ENCODE assay signal across 8 mouse cellular contexts in genomic region chr14:7818463-7819121, GRCm38 (mm10). TPM values are rescaled to one million over a fixed set of nuclear protein-coding genes. Genes with fewer than 3 reads are reported as not detected.
A peak's percentile ranks its signal among the peaks of the same experiment; 100 is the strongest.
DNase-seq lines count a peak whose midpoint lies in the region; ATAC-seq and TF ChIP-seq lines count a peak whose summit lies in the region.

No protein-coding gene starts in this region.

- H3K4me3 ChIP-seq in ES-E14 (ENCODE audit: insufficient read depth in 1 of 2, low read depth in 1 of 2, low read length in 2 of 2, poor library complexity in 1 of 2, severe bottlenecking in 1 of 2) = peak overlapping the region; percentile 64 to 77
- H3K4me3 ChIP-seq in heart, postnatal 0 days (ENCODE audit: low read depth, low read length) = peak overlapping the region; percentile 72
- peak overlapping the region; percentile 89 for H3K4me3 ChIP-seq in midbrain, embryonic 15.5 days

- H3K27ac ChIP-seq in ES-E14 (ENCODE audit: insufficient read depth, low read depth, low read length, poor library complexity, severe bottlenecking) = no peak overlapping the region
- H3K27ac ChIP-seq in heart, postnatal 0 days (ENCODE audit: low read depth) = peak overlapping the region; percentile 66
- H3K27ac ChIP-seq in midbrain, embryonic 15.5 days = peak overlapping the region; percentile 84

- ATAC-seq in heart, postnatal 0 days (ENCODE audit: insufficient read depth, low read depth) = peak; percentile 11
- ATAC-seq in midbrain, embryonic 15.5 days (replicated peaks) = peak; percentile 73

- H3K4me1 ChIP-seq in ES-E14 (ENCODE audit: control insufficient read depth in 2 of 2, insufficient read depth in 2 of 2, low read length in 2 of 2, poor library complexity in 1 of 2) = peaks cover 0 to 9% of the 10 kb centered on the region in 2 experiments; a peak in 3 of 4 replicates
- H3K4me1 ChIP-seq in heart, postnatal 0 days (ENCODE audit: control insufficient read depth, insufficient read depth) = 0 out of 2 replicates have a peak, but pooled peaks cover 6% of the 10 kb centered on the region
- H3K4me1 ChIP-seq in midbrain, embryonic 15.5 days = peaks cover 31% of the 10 kb centered on the region

- peak overlapping the region; percentile 81 for H3K9ac ChIP-seq in ES-E14 (ENCODE audit: insufficient read depth, low read depth, low read length, poor library complexity, severe bottlenecking)
- H3K9ac ChIP-seq in heart, postnatal 0 days (replicated peaks; ENCODE audit: low read depth, low read length) = peak overlapping the region; percentile 62
- H3K9ac ChIP-seq in midbrain, embryonic 15.5 days = peak overlapping the region; percentile 90

- H3K9me3 ChIP-seq in ES-E14 (ENCODE audit: control insufficient read depth, insufficient read depth, low read depth, low read length) = no peaks in the 10 kb centered on the region
- H3K9me3 ChIP-seq in heart, postnatal 0 days (replicated peaks; ENCODE audit: control insufficient read depth, low read length) = no peaks in the 10 kb centered on the region
- H3K9me3 ChIP-seq in midbrain, embryonic 15.5 days = no peaks in the 10 kb centered on the region

- 0 out of 2 replicates have a peak, but pooled peaks cover 3% of the 10 kb centered on the region for H3K27me3 ChIP-seq in heart, postnatal 0 days (ENCODE audit: control insufficient read depth, insufficient read depth, low read length)
- H3K27me3 ChIP-seq in midbrain, embryonic 15.5 days (replicated peaks) = no peaks in the 10 kb centered on the region

- WGBS in heart, postnatal 0 days = under 1% methylated on average over 36 of the region's 36 CpGs
- WGBS in midbrain, embryonic 15.5 days = 1% methylated on average over 36 of the region's 36 CpGs

- peaks cover 2% of the 10 kb centered on the region; the same call in 1 of the 2 replicates for H3K36me3 ChIP-seq in ES-E14 (ENCODE audit: control insufficient read depth, insufficient read depth, low read length, poor library complexity, severe bottlenecking)
- no peaks in the 10 kb centered on the region for H3K36me3 ChIP-seq in heart, postnatal 0 days (replicated peaks; ENCODE audit: control insufficient read depth, insufficient read depth, low read length)
- no peaks in the 10 kb centered on the region for H3K36me3 ChIP-seq in midbrain, embryonic 15.5 days (replicated peaks)

- no peak for TF ChIP-seq CTCF in heart, postnatal 0 days (IDR thresholded peaks at IDR 0.05; ENCODE audit: low read depth)

- peak overlapping the region; percentile 90 for H3K4me2 ChIP-seq in heart, postnatal 0 days (ENCODE audit: low read depth, low read length)
- peak overlapping the region; percentile 92 for H3K4me2 ChIP-seq in midbrain, embryonic 15.5 days

- TF ChIP-seq EP300 in heart, postnatal 0 days (IDR thresholded peaks at IDR 0.05; ENCODE audit: low read depth) = no peak

- in situ Hi-C loops in ES-E14 (cut with MboI; ENCODE audit: low sequenced_read_pairs in 2 of 2, unreplicated experiment in 2 of 2) = no loop called here

- DNase-seq in frontal cortex, postnatal 36 days (ENCODE audit: low spot score in 2 of 2) = peak; percentile 20 to 32
- no peak for DNase-seq in frontal cortex, postnatal 14 days (ENCODE audit: low spot score in 2 of 2)
- DNase-seq in ES-E14 (ENCODE audit: low read depth, low spot score) = no peak
- peak; percentile 59 to 64 for DNase-seq in cerebellum, postnatal 25 days
- DNase-seq in heart, postnatal 0 days (ENCODE audit: low spot score) = peak; percentile 14
- peak; percentile 43 to 60 for DNase-seq in kidney, postnatal 4 days
- DNase-seq in layer of hippocampus, adult 11-12 months (ENCODE audit: low spot score) = no peak

TF ChIP-seq in ES-E14, 5 proteins besides CTCF, POLR2A, EP300 and RAD21:
- TF ChIP-seq CHD2 (IDR thresholded peaks at IDR 0.05; ENCODE audit: low read depth, low read length) (no peak), HCFC1 (IDR thresholded peaks at IDR 0.05; ENCODE audit: borderline replicate concordance, insufficient read depth, low read length) (no peak), MAFK (IDR thresholded peaks at IDR 0.05; ENCODE audit: insufficient read depth, low read depth, low read length) (no peak), ZC3H11A (IDR thresholded peaks at IDR 0.05; ENCODE audit: borderline replicate concordance, low read depth, low read length) (no peak), ZNF384 (IDR thresholded peaks at IDR 0.05; ENCODE audit: low read depth, low read length) (no peak)

RNA-seq across cellular contexts. Expression of gene Flnb, which starts 0.8 kb away (rescaled TPM):
- 350 and 387 TPM in 2 replicates for total RNA-seq in ES-E14 (2012; rRNA removed)
- 40.7 and 42.9 TPM in 2 replicates for total RNA-seq in heart, postnatal 0 days (2014; rRNA removed; ENCODE audit: low replicate concordance)
- 3.8 and 4.0 TPM in 2 replicates for polyA plus RNA-seq in heart, postnatal 0 days (2015; fragmentation: Nextera tagmentation; extraction: Ambion mirVana)
- 12.0 and 12.6 TPM in 2 replicates for polyA plus RNA-seq in midbrain, embryonic 15.5 days (2015; fragmentation: Nextera tagmentation; extraction: Ambion mirVana)

RNA-seq across cellular contexts. Expression of gene Gm26661, which starts 27.2 kb away (rescaled TPM):
- total RNA-seq in ES-E14 (2012; rRNA removed) = not detected in 2 replicates
- not detected in 2 replicates for total RNA-seq in heart, postnatal 0 days (2014; rRNA removed; ENCODE audit: low replicate concordance)
- not detected in 2 replicates for polyA plus RNA-seq in heart, postnatal 0 days (2015; fragmentation: Nextera tagmentation; extraction: Ambion mirVana)
- polyA plus RNA-seq in midbrain, embryonic 15.5 days (2015; fragmentation: Nextera tagmentation; extraction: Ambion mirVana) = not detected in 2 replicates

Comparison
In these comparisons a context has a peak if more than half of its experiments do, and no peak if none do; other contexts are left out.
1. DNase-seq: peak in frontal cortex, postnatal 36 days (2 of 2), cerebellum, postnatal 25 days (2 of 2), heart, postnatal 0 days (single experiment) and kidney, postnatal 4 days (2 of 2); none in frontal cortex, postnatal 14 days (0 of 2), ES-E14 (single experiment) and layer of hippocampus, adult 11-12 months (single experiment).
2. Peak in every context shown above with its lines, with median percentiles within 50 percentile points of each other: H3K4me3 ChIP-seq and H3K9ac ChIP-seq.